Mouse (Mus musculus) fibroblast of lung, adult 2 months (primary cell): ENCODE measurements at regions not wholly inside any gene's neighbourhood (a gene's known extent, or its start where the extent isn't known, plus 50 kb on each side); places are given as distances from the start of the nearest gene placed in this dataset.
A peak's percentile ranks its signal among the peaks of the same experiment; 100 is the strongest.

ENCODE experiments used
- DNase-seq: peaks from one replicate; pipeline ENCODE4 v3.0.0-alpha.2; 2011; ENCODE audit warnings: low read depth

- no peak for DNase-seq
Observed at GRCm38 (mm10) chr11:45241671-45242070, 610.2 kb upstream of the Clint1 start.

DNA sequence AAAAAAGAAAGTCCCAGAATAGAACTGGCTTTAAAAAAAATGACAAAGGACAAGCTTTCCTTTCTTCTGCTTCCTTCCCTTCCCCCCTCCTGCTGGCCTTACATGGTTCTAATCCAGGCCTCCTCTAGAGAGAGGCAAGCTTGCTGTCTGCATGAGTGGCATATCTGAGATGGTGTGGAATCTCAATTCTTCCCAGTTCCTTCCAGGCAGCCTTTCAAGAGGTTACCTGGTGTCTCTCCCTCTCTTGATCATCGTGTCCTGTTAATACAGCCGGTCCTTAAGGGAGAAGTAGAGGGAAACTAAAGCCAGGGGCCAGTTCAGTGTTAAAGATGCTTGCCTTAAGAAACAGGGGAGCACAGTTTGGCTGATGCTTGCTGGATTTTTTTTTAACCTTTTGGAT lies 607.1 kb upstream of the Clint1 start:
- no peak for DNase-seq

DNA sequence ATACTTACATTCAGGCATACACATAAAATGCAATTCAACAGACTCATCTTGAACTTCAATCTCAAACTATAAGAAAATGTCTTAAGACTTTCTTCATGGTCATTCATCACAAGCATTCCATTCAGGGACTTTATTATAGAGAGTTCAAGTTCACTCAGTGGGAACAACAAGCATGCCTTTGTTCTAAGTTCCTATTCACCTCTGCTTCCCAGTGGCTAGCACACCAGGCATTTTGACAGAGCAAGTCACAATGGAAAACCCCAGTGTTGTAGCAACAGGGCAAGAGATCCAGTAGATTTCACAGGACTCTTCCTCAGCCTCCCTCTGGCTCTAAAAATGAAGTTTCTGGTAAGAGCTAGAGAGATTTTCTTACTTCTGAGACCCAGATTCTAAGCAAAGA lies 595.8 kb upstream of the Clint1 start:
- DNase-seq: peak; percentile 37

DNA sequence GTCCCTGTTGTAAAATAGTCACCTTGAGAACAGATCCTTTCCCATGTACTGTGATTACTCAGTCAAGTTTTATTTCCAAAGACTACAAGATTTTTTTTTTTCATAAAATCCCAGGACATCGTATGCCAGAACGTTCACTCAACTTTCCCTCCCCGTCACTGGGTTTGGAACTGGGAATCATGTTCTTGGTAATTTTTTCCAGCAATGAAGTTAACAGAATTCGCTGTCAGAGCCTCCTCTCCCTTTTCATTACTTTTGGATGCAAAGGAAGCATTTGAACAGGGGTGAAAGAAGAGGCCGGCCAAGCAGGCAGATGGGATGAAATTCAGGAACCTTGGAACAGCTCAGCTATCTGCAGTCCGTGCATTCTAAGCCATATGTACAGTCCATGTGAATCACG lies 589.7 kb upstream of the Clint1 start:
- no peak for DNase-seq

- no peak for DNase-seq
Observed at GRCm38 (mm10) chr11:45264001-45264400, 587.9 kb upstream of the Clint1 start.

- DNase-seq: no peak
Observed at GRCm38 (mm10) chr11:45265171-45265988, 586.5 kb upstream of the Clint1 start.

- DNase-seq: no peak
Observed at GRCm38 (mm10) chr11:45265989-45266302, 585.9 kb upstream of the Clint1 start.

GRCm38 (mm10) chr11:45269215-45269614 lies 582.6 kb upstream of the Clint1 start:
- no peak for DNase-seq

DNA sequence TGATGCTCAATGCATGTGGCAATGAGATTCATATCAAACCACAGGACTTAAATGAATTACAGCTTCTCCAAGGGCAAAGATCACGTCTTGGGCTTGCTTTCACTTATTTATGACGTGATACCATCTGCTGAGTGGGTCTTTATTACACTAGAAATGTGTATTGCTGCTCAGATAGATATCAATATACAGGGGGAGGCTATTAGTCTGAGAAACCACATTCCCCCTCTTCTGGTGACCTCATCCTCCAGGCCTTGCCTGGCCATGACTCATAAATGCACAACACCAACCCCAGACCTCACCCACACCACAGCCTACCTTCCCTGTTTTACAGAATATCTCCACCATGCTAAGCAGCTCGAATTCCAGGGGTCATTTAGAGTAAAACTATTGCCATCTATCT lies 580.6 kb upstream of the Clint1 start:
- DNase-seq: no peak

GRCm38 (mm10) chr11:45274446-45275119 lies 577.3 kb upstream of the Clint1 start:
- no peak for DNase-seq

GRCm38 (mm10) chr11:45275170-45275569 lies 576.7 kb upstream of the Clint1 start:
- peak; percentile 82 for DNase-seq

GRCm38 (mm10) chr11:45296772-45297171 lies 555.1 kb upstream of the Clint1 start:
- peak; percentile 70 for DNase-seq

- DNase-seq: peak; percentile 97
Observed at GRCm38 (mm10) chr11:45311934-45312333, 539.9 kb upstream of the Clint1 start.

DNA sequence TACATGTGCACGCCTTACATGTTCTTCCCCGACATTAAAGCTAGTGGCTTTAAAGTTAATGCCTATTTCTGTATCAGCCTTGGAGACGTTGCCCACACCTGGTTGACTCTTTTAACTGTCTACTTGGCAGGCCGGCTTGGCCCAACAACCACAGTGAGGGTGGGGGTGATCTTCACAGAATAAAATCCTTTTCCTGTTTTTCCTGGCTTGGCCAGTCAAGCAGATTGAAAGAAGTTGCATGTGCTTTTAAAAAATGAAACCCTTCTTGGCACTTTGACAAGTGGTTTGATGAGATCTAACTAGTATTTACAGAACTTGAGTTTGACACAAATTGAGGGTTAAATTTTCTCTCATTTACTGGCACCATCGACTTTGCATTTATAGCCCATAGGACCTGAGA lies 528.1 kb upstream of the Clint1 start:
- no peak for DNase-seq

- no peak for DNase-seq
Observed at GRCm38 (mm10) chr11:45330319-45330718, 521.5 kb upstream of the Clint1 start.

GRCm38 (mm10) chr11:45333756-45334155 lies 518.1 kb upstream of the Clint1 start:
- DNase-seq: no peak

DNA sequence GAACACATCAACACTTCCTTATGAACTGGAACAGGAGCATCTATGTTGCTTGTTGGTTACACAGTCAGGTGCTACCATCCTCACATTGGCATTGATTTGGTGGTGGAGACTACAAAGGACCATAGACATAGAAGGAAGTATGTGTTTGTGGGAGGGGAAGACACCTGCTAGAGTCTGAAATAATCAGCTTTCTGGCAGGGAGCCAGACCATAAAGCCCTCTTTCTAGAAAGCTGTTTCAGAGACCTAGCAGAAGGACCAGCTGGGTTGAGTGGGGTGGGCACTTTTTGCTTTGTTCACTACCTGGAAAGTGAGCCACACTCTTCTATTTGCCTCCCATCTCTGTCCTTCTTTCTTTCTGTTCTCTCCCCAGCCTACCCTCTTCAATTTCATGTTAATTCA lies 502.5 kb upstream of the Clint1 start:
- DNase-seq: no peak

- DNase-seq: no peak
Observed at GRCm38 (mm10) chr11:45365343-45365742, 486.5 kb upstream of the Clint1 start.

DNA sequence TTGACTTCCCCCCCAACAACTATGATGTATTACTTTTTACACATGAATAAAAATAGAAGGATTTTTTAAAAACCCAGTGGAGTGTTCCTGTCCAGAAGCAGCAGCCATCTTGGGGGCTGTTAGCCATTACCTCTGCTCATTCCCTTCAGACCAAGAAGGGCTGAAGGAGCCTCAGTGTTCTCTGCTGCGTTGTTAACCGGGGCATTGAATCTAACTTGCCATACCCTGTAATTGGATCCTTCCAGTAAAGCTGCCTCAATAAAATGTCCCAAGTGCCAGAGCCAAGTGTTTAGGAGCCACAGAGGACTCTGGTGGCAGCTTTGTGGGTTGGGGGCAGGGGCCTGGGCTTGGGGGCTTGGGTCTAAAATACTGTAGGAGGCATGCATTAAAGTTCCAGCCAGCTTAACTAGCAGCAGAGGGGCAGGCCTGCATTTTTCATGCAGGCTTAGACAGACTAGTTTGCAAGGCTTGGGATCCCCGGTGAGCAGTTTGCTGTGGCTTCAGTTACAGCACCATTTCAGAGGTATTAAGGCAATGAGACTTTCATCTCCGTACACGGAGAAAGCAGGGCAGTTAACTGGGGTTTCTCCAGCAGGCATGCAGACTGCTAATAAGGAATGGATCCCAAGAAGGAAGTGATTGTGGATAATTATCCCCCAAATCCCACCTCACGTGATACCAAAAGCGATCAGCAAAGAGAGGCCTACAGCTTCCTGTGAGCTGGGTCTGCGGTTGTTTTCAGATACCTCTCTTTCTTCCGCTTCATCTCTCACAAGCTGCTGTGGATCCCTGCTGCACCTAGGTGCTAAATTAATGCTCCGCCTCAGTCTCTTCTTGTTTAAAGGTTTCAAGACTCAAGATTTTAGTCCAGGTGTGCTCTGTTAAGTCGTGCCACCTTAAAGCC lies 462.4 kb upstream of the Clint1 start:
- no peak for DNase-seq

DNA sequence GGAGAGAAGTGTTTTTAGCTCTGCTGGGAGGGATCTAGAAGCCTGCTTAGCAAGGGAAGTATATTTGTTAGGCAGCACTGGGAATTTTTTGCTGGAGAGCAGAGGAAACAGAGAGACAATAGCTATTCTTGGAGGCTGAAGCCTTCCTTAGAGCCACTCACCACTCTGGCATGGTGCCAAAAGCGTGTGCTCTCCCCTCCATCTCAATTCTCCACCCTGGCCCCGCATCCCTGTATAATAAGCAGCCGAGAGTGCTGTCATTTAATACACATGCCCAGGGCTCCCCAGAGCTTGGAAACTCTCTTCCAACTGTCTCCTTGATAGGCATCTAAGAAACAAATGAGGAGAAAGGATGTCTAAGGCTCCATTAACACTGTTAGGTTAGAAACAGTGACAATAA lies 455.8 kb upstream of the Clint1 start:
- no peak for DNase-seq

DNA sequence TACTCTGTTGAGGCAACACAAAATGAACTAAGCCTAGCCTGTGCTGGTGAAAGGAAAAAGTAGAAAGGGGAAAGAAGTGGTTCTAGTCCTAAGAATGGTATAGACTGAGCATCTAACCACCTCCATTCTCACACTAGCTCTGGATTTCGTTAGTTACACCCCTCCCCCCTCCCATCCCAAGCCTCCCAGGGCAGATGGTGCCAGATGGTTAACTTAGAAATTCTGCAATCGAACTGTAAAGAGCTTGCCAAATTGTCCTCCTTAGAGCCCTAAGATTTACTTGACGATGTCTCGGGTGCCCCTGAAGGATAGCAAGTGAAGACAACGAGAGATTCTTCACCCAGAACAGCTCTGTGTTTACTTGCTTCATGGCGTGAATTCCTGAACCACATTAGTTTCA lies 453.7 kb upstream of the Clint1 start:
- no peak for DNase-seq

DNA sequence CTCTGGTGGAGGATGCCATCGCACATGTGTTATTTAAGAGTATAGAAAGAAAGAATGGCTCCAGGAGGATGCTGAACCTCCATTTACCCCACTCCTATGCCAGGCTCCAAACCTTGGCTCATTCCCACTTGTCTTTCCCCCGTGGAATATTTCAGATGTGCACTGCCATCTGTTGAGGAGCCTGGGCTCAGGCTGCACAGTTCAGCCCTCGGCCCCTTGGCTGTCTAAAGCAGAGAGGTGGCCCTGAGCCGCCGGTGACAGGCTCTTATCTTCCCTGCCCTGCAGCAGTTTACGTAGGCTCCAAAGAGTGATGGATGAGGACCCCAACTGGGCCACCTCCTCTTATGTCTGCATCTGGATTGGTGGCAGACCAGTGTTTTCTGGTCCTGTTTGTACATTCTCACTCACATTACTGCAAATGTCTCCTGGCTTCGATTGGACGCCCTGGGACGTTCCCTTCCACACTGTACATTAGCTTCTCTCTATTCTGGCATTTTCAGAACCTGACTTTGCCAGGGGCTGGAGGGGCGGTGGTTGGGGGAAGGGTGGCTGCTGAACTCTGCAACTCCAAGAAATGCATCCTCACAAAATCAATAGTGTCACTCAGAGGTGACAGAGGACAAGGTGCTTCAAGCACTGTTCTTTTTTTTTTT lies 447.3 kb upstream of the Clint1 start:
- no peak for DNase-seq
